Mouse (Mus musculus) stomach, postnatal 0 days (tissue): Measurements from ENCODE around the gene Ssna1.

Experiments
- CTCF ChIP-seq: IDR thresholded peaks from 2 replicates; pipeline ENCODE4 v1.5.1; 2016; ENCODE audit warnings: antibody characterized with exemption, low read depth, mild to moderate bottlenecking, moderate library complexity
- EP300 ChIP-seq: optimal IDR thresholded peaks from 2 replicates; pipeline ENCODE3; 2016; ENCODE audit warnings: antibody characterized with exemption

DNA sequence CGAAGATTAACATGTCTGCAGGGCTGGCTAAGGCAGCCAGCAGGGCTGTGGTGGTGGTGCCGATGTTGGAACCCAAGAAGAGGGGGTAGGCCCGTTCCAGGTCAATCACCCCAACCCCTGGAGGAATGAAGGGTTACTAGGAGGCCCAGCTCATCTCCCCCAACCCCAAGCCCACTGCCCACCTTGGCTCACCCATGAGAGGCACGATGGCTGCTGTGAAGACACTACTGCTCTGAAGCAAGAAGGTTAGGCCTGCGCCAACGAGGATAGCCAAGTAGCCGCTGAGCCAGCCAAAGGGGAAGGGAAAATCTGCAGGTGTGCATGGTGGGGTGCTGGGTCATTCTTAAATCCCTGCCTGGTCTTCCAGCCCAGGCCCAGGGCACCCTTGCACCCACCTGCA is 41.7 kb downstream of the Ssna1 start:
- no peak for TF ChIP-seq CTCF
- TF ChIP-seq EP300: no peak
